Mouse (Mus musculus) Patski (cell line): ENCODE results near the gene Clec3b. TPM values are rescaled to one million over a fixed set of nuclear protein-coding genes. Genes with fewer than 3 reads are reported as not detected.

Experiments used
- ATAC-seq: fragments of 100-300 bp; one replicate; pipeline ENCODE4 v1.8.0; 2021
- CTCF ChIA-PET: fragments of 350-600 bp; sonication (Branson Sonifier 250); formaldehyde crosslinking; loops from one replicate; lab custom pipeline; 2022; ENCODE audit warnings: inconsistent platforms; lab: Charles Lee
- POLR2A ChIA-PET: fragments of 350-600 bp; sonication (Branson Sonifier 250); formaldehyde crosslinking; loops from one replicate; lab custom pipeline; 2022; ENCODE audit warnings: antibody characterized with exemption, inconsistent platforms; lab: Charles Lee
- DNase-seq: peaks from one replicate; pipeline ENCODE4 v3.0.0-alpha.2; 2011; ENCODE audit warnings: low read depth, low spot score
- H3K27me3 ChIP-seq: fragments of 371-371 bp; one replicate; pipeline ENCODE4 v1.5.1; 2021
- CTCF ChIP-seq: fragments of 100-300 bp; IDR thresholded peaks from one replicate; pipeline ENCODE4 v1.5.1; 2021
- in situ Hi-C: fragments of 300-500 bp; cut with MboI; formaldehyde crosslinking; loops from 3 replicates; pipeline ENCODE4 v1.11.1; 2018; ENCODE audit warnings: low pct_unique_long_range_greater_than_20kb, mixed read lengths
- polyA plus RNA-seq: library from polyadenylated mRNA; unstranded; gene quantifications from one replicate; pipeline ENCODE4 v1.2.3, GENCODE M21; 2021

Gene Clec3b
- polyA plus RNA-seq, result not detected

GRCm38 (mm10) chr9:123150241-123151020 is at the start of gene Clec3b:
Gene Clec3b, plus strand, starts transcription at chr9:123150946.
- no peak for ATAC-seq
- ChIA-PET POLR2A (no interaction called here), CTCF (interaction anchor here (1.0 to 1.1 kb wide), 2 partner anchors 16 to 27 kb away, joined by 3 read pairs; no protein-coding TSS in a partner anchor)
- no peaks in the 10 kb centered on the region for H3K27me3 ChIP-seq
- DNase-seq, result no peak
- no peak for TF ChIP-seq CTCF
- in situ Hi-C loops, result loop anchor here (5.0 to 10.0 kb wide), 2 partner anchors 214 to 377 kb away; partner anchors contain the start of genes Lars2 and Sacm1l

GRCm38 (mm10) chr9:123103425-123103824 is 47.3 kb upstream of the Clec3b start:
- no peak for TF ChIP-seq CTCF
- DNase-seq, result no peak
- CTCF ChIA-PET, result no interaction called here
- no peaks in the 10 kb centered on the region for H3K27me3 ChIP-seq
- POLR2A ChIA-PET, result no interaction called here
- no peak for ATAC-seq
- in situ Hi-C loops, result no loop called here

GRCm38 (mm10) chr9:123104362-123104761 is 46.4 kb upstream of the Clec3b start:
- in situ Hi-C loops, result no loop called here
- DNase-seq (no peak), ATAC-seq (no peak)
- H3K27me3 ChIP-seq, result no peaks in the 10 kb centered on the region
- no peak for TF ChIP-seq CTCF
- ChIA-PET CTCF (no interaction called here), POLR2A (no interaction called here)

DNA sequence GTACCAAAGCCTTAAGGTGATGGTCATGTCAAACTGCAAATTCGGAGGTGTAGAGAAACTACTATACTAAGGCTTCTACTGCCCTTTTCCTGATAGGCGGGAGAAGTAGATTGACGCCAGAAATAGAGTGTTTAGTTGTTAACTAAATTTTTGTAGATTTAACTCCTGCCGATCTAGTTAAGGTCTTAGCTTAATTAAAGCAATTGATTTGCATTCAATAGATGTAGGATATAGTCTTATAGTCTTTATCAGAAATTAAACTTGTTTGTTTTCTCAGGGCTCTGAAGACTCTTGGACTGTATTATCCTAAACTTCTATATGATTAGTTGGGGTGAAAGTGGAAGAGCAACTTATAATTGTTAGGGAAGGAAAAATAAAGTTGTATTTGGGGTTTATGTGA is 43.6 kb upstream of the Clec3b start:
- TF ChIP-seq CTCF, result no peak
- no peaks in the 10 kb centered on the region for H3K27me3 ChIP-seq
- no peak for DNase-seq
- in situ Hi-C loops, result no loop called here
- peak; percentile 100 for ATAC-seq
- POLR2A ChIA-PET, result interaction anchor here (0.7 kb wide), 1 partner anchor 87 kb away, joined by 3 read pairs; no protein-coding TSS in a partner anchor
- CTCF ChIA-PET, result interaction anchor here (1.7 kb wide), 1 partner anchor 16 kb away, joined by 4 read pairs; no protein-coding TSS in a partner anchor

- no peak for ATAC-seq
- CTCF ChIA-PET, result interaction anchor here (1.2 kb wide), 1 partner anchor 14 kb away, joined by 6 read pairs; no protein-coding TSS in a partner anchor
- no peak for DNase-seq
- no peak for TF ChIP-seq CTCF
- no peaks in the 10 kb centered on the region for H3K27me3 ChIP-seq
- POLR2A ChIA-PET, result interaction anchor here (0.6 to 0.7 kb wide), 2 partner anchors 12 to 351 kb away, joined by 3 to 4 read pairs; no protein-coding TSS in a partner anchor
- in situ Hi-C loops, result no loop called here
These were observed 41.6 kb upstream of the Clec3b start for GRCm38 (mm10) chr9:123109188-123109587.

GRCm38 (mm10) chr9:123111751-123112221 is 39.0 kb upstream of the Clec3b start:
- CTCF ChIA-PET, result interaction anchor here (1.0 kb wide), 1 partner anchor 159 kb away, joined by 3 read pairs; no protein-coding TSS in a partner anchor
- H3K27me3 ChIP-seq, result no peaks in the 10 kb centered on the region
- no peak for ATAC-seq
- in situ Hi-C loops, result loop anchor here (5.0 kb wide), 1 partner anchor 89 kb away; the partner anchor contains the start of gene Tmem42
- POLR2A ChIA-PET, result no interaction called here
- DNase-seq, result no peak
- TF ChIP-seq CTCF, result peak; percentile 35

DNA sequence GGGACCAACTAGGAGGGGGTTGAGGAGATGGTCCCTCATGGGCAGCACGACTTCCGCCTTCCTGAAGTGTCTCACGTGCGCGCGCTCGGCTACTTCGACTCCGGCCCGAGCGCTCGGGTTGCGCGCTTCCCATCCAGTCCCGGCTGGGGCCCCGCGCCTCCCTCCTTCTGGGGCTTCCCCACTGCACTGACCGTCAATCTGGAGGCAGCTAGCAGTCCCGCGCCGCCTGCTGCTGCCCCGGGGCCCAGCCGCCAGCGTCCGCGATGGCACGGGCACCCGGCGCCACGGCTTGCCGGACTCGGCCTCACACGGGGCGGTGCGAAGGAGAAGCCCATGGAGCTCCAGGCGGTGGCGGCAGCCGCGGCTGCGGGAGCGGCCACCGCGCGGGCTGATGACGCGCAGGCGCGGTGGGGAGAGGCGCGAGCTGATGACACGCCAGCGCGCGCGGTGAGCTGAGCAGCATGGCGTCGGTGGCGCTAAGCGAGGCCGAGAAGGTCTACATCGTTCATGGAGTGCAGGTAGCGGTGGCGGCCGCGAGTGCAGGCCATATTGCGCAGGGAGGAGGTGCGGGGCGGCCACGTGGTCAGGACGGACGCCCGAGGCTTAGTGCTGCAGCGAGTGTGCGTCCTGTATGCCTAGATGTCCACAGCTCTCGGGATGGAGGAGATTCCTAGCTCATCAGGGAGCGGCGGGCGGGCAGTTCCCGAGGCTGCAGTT is 37.8 kb upstream of the Clec3b start, which contains the start of the genes Zdhhc3 and Exosc7:
Zdhhc3 (minus strand) TSS at position 401 of the 717 bp plus-strand sequence.
Exosc7 (plus strand) TSS at position 411 of the 717 bp plus-strand sequence.
- in situ Hi-C loops, result loop anchor here (5.0 kb wide), 1 partner anchor 91 kb away; the partner anchor contains the start of gene Tmem42
- peak; percentile 84 for ATAC-seq
- no peak for TF ChIP-seq CTCF
- ChIA-PET POLR2A (interaction anchor here (0.7 to 1.3 kb wide), 2 partner anchors 99 to 189 kb away, joined by 3 read pairs; no protein-coding TSS in a partner anchor), CTCF (interaction anchor here (1.3 kb wide), 1 partner anchor 14 kb away, joined by 3 read pairs; no protein-coding TSS in a partner anchor)
- no peaks in the 10 kb centered on the region for H3K27me3 ChIP-seq
- no peak for DNase-seq

- POLR2A ChIA-PET, result interaction anchor here (0.6 to 1.3 kb wide), 5 partner anchors 25 to 188 kb away, joined by 3 to 4 read pairs (median 3); no protein-coding TSS in a partner anchor
- TF ChIP-seq CTCF, result no peak
- no peak for DNase-seq
- no peaks in the 10 kb centered on the region for H3K27me3 ChIP-seq
- CTCF ChIA-PET, result interaction anchor here (1.1 kb wide), 1 partner anchor 9 kb away, joined by 8 read pairs; no protein-coding TSS in a partner anchor
- in situ Hi-C loops, result loop anchor here (5.0 kb wide), 1 partner anchor 92 kb away; the partner anchor contains the start of gene Tmem42
- no peak for ATAC-seq
These were observed 36.8 kb upstream of the Clec3b start for GRCm38 (mm10) chr9:123113931-123114330.

DNA sequence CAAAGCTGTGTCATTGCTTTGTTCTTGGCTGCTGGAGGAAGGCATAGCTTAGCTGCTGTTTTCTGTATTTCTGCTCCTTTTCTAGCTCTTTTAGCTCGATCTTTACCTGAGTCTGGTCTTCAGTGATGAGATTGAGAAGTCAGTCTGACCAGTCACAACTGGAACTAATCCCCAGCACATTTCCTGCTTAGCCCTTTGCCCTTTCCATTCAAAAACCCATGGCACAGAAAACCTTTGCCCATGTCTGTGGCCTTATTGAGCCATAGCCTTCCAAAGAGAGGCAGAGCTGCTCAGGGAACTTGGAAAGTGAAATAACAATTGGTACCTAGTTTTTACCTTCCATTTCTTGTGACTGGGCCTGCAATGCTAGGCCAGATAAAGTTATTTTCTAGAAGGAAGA is 35.2 kb upstream of the Clec3b start:
- no peak for TF ChIP-seq CTCF
- H3K27me3 ChIP-seq, result no peaks in the 10 kb centered on the region
- ATAC-seq (no peak), DNase-seq (no peak)
- POLR2A ChIA-PET, result no interaction called here
- CTCF ChIA-PET, result interaction anchor here (0.9 to 1.3 kb wide), 2 partner anchors 8 to 44 kb away, joined by 3 to 4 read pairs; no protein-coding TSS in a partner anchor
- in situ Hi-C loops, result no loop called here
